Mouse (Mus musculus) ES-Bruce4 (cell line): Measurements from ENCODE around the gene Acsl5.
A peak's percentile ranks its signal among the peaks of the same experiment; 100 is the strongest.

Source experiments
- CTCF ChIP-seq: IDR thresholded peaks from one replicate; pipeline ENCODE4 v1.8.1; 2011; ENCODE audit warnings: low read depth, low read length
- POLR2A ChIP-seq: IDR thresholded peaks from one replicate; pipeline ENCODE4 v1.8.1; 2011; ENCODE audit warnings: low read length; ENCODE audit not compliant: insufficient read depth

DNA sequence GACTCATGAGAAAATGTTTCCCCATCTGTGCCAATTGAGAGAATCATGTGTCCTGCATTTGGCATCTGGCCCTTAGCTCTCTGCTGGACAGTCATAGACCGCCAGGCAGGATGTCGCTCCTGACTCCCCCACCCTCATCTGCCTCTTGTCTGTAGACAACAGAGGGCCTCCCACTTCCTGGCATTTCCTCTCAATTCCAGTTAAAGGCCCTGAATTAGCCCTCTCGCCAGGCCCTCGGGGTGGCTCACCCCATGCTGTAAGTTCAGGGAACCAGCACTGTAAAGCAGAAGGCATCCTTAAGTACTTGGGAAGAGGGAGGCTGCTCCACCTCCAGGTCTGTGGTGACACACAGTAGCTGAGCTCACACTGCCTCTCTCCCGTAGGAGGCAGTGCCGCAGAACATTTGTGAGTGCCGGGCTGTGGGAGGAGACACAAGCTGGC is 6.9 kb upstream of the Acsl5 start:
- TF ChIP-seq CTCF (peak; percentile 35), POLR2A (no peak)
